Mouse (Mus musculus): ENCODE results near the gene Gprasp2. TPM values are rescaled to one million over a fixed set of nuclear protein-coding genes. Genes with fewer than 3 reads are reported as not detected.

The Gprasp2 gene
- 0.73 and 0.94 TPM in 2 replicates for polyA plus RNA-seq (2012; rRNA removed)

GRCm38 (mm10) chrX:135838521-135839360, at the start of gene Gprasp2:
TSS of gene Gprasp2 (plus strand) at chrX:135839034.

GRCm38 (mm10) chrX:135797212-135797644, 41.6 kb upstream of the Gprasp2 start, which contains the start of gene Bhlhb9:
TSS of gene Bhlhb9 (plus strand) at chrX:135797594.

Other genes starting within 250 kb of the Gprasp2 start
- 0.30 and 0.32 TPM in 2 replicates for gene Nxf7, start 240.3 kb upstream of the Gprasp2 start, polyA plus RNA-seq (2012; rRNA removed)
- not detected in 2 replicates for gene Prame, start 211.3 kb upstream of the Gprasp2 start, polyA plus RNA-seq (2012; rRNA removed)
- not detected in 2 replicates for gene Tcp11x2, start 145.2 kb upstream of the Gprasp2 start, polyA plus RNA-seq (2012; rRNA removed)
- not detected in 2 replicates for gene Tmsb15a, start 113.8 kb upstream of the Gprasp2 start, polyA plus RNA-seq (2012; rRNA removed)
- 1.8 and 2.0 TPM in 2 replicates for gene Armcx5, start 96.3 kb upstream of the Gprasp2 start, polyA plus RNA-seq (2012; rRNA removed)
- 5.9 and 6.8 TPM in 2 replicates for gene Gprasp1, start 96.3 kb upstream of the Gprasp2 start, polyA plus RNA-seq (2012; rRNA removed)
- gene Bhlhb9, start 41.4 kb upstream of the Gprasp2 start, polyA plus RNA-seq (2012; rRNA removed) = 5.7 and 6.1 TPM in 2 replicates
- gene Arxes2, start 154.8 kb downstream of the Gprasp2 start, polyA plus RNA-seq (2012; rRNA removed) = 8.3 and 9.7 TPM in 2 replicates
- 2.6 and 3.1 TPM in 2 replicates for gene Arxes1, start 194.3 kb downstream of the Gprasp2 start, polyA plus RNA-seq (2012; rRNA removed)
- 102 and 103 TPM in 2 replicates for gene Bex2, start 229.2 kb downstream of the Gprasp2 start, polyA plus RNA-seq (2012; rRNA removed)
- gene Nxf3, start 246.2 kb downstream of the Gprasp2 start, polyA plus RNA-seq (2012; rRNA removed) = 0.46 and 0.54 TPM in 2 replicates

Measured in liver, embryonic 14 days (tissue).